Mouse (Mus musculus): ENCODE measurements around the gene C87499.

- TF ChIP-seq CTCF (IDR thresholded peaks at IDR 0.05; ENCODE audit: extremely low read depth, insufficient read depth, low read length) (no peak), POLR2A (IDR thresholded peaks at IDR 0.05; ENCODE audit: extremely low read depth, insufficient read depth, low read length) (no peak)
Measured at GRCm38 (mm10) chr4:88642526-88642925, 8.3 kb upstream of the C87499 start.
